Mouse (Mus musculus) layer of hippocampus, adult 8-10 months (tissue): Measurements from ENCODE around the gene Dock1. TPM values are rescaled to one million over a fixed set of nuclear protein-coding genes. Genes with fewer than 3 reads are reported as not detected.

ENCODE experiments used
- DNase-seq, 2 experiments: peaks; one replicate each; pipeline ENCODE4 v3.0.0; 2022; ENCODE audit warnings: low spot score in 2 of 2
- total RNA-seq, 4 experiments: library from RNA; stranded (reverse); gene quantifications; 2 replicates each; pipeline ENCODE4 v1.2.4; 2022

The Dock1 gene
- total RNA-seq, 4 experiments from 2014 or later: 27.5 to 31.6 (median 30.5) TPM

GRCm38 (mm10) chr7:134945925-134946716, 275.7 kb downstream of the Dock1 start:
- no peak for DNase-seq

DNA sequence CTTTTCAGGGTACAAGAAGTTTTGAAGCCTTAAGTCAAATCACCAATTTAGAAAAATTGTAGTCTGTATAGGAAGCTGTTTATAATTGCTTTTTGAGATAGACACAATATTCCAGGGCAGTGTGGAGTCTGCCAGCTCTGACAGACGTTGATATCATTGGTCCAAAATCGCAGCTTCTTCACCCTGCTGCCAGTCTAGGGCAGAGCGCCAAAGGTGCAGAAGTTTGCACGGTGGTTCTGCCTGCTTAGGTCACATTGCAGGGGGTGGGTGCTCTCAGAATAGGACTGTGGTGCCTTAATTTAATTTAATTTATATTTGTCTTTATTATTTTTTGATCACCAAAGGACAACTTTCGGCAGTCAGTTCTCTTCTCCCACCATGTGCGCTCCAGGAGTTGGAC, 288.6 kb downstream of the Dock1 start:
- no peak for DNase-seq

DNA sequence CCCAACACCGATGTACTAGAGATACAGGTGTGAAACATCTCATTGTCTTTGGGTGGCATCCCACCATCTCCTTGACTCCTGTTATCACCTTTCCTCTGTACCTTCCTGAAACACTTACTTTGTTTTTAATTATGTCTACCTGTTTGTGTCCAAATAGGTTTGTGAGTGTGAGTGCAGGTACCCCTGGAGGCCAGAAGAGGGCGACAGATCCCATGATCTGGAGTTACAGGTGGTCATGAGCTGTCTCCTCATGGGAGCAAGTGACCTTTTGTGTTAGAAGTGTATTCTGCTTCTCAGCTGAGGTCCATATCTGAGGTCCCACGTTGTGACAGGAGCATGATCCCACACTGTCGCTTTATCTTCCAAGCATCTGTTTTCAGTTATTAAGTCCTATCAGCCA, 290.4 kb downstream of the Dock1 start:
- DNase-seq: no peak

DNA sequence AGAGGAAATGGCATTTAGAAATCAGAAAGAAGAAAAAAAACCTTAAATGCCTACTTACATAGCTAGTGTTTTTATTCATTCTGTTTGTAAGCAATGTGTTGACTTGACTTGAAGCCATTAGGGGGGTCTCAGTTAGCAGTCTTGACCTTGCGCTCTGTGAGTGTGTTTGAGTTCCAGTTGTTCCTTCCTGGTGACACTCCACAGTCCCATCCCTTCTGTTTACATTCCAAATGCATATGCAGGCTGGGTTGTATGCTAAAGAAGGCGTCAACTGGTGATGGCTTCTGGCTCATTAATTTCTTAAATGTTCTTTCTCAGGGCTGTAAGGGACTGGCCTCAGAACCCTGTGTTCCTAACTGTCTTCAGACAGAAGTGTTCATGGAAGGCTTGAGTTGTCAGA, 291.2 kb downstream of the Dock1 start:
- no peak for DNase-seq

GRCm38 (mm10) chr7:134990244-134990643, 319.8 kb downstream of the Dock1 start:
- DNase-seq: no peak

- DNase-seq: no peak
These were observed 320.5 kb downstream of the Dock1 start for GRCm38 (mm10) chr7:134990911-134991310.

DNA sequence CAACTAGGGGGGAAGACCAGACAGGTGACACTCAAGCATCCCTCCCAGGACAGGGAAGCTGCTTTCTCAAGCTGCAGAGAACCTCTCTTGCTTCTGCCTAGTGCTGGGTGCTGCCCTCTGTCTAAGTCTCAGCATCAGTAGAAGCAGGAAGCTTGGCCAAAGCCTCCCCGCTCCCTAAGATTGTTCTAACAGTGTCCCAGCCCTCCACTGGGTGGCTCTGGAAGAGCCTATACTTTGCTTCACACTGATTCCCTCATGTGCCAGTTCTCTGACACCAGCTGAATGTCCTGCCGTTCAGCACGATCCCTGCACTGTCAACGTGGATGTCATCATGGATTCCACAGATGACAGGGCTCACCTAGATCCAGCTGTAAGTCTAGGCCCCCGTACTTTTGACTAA, 324.5 kb downstream of the Dock1 start:
- no peak for DNase-seq

GRCm38 (mm10) chr7:135002216-135002615, 331.8 kb downstream of the Dock1 start:
- no peak for DNase-seq

DNA sequence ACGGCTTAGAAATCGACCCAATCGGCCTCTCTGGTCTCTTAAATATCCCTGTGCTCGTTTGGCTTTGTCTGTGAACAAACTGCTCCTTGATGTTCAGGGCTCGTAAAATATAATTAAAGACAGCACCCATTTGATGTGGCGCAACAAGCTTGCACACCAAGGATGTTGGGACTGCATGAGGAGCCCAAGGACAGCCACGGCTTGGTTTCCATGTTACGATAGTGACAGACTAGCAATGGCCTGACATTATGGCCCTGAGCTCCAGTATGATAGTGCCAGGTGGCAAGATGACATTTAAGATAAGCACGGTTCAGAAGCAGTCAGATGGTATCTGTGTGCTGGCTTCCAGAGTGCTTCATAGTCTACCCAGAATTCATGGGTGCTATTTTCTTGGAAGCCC, 332.4 kb downstream of the Dock1 start:
- DNase-seq: no peak

DNA sequence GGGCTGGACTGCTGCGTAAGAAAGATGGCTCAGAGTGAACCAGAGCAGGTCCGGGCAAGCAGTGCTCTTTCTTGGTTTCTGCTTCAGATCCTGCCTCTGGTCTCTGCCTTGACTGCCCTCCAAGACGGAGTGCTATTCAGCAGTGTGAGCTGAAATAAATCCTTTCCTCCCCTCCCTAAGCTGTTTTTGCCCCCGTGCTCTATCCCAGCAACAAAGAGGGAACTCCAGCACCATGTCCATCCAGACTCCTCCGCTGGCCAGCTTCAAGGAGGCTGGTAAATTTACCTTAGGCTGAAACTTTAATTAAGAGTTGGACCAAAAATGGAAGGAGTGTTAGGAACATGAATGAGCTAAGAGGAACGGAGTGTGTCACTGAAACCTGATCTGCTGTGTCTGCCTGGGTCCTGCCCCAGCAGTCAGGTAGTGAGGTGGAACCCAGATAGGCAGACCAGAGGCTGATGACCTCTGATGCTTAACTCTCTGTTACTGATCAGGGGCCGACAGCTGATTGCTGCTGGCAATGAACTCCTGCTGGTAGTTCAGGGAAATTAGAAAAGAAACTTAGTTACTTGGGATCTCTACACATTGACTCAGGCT, 335.6 kb downstream of the Dock1 start:
- no peak for DNase-seq

DNA sequence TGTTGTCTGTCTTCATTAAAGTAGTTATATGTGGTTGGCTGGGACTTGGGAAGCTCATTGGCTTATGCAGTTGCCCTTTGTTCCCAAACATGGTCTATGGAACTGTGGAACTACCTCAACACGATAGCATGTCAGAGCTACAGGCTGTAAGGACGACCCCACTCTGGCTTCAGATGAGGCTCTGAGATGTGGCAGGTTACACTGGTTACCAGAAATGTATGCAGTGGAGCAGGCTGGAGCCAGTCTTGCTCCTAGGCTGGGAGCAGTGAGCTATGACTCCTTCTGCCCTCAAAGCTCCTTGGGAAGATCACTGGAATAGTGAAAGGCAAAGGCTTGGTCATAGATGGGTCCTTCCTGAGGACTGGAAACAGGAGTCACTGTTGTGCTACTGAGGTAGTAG, 337.6 kb downstream of the Dock1 start:
- no peak for DNase-seq

- DNase-seq: no peak
These were observed 340.5 kb downstream of the Dock1 start for GRCm38 (mm10) chr7:135010997-135011396.

DNA sequence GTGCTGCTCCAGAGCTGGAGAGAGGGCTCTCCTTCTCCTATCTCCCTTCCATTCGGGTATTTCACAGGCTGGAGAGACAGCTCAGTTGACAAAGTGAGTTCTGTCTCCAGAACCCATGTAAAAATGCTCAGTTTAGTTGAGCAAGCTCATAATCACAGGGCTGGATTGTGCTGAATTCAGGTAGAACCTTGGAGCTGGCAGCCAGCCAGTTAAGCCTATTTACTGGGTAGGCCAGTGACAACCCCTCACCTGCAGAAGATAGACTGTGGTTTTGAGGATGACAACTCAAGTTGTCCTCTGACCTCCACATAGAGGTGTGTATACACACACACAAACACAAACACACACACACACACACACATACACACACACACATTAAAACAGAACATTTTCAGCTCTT, 347.1 kb downstream of the Dock1 start:
- no peak for DNase-seq

DNA sequence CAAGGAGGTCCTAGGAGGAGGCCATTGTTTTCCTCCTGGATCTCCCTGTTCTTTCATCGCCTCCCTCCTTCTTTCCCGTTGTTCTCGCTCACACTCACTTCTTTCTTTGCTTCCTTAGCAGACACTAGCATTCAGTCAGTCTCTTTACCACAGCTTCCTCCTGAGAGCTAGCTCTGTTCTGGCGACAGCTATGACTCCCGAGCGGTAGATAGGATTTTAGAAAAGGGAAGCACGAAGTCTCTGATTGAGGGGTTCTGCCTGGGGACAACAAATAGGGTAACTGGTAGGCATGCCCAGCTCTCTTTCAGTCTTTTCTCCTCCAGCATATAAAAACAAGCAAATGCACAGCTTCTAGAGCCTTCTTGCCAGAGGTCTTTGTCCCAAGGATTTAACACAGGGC, 350.3 kb downstream of the Dock1 start:
- no peak for DNase-seq

DNA sequence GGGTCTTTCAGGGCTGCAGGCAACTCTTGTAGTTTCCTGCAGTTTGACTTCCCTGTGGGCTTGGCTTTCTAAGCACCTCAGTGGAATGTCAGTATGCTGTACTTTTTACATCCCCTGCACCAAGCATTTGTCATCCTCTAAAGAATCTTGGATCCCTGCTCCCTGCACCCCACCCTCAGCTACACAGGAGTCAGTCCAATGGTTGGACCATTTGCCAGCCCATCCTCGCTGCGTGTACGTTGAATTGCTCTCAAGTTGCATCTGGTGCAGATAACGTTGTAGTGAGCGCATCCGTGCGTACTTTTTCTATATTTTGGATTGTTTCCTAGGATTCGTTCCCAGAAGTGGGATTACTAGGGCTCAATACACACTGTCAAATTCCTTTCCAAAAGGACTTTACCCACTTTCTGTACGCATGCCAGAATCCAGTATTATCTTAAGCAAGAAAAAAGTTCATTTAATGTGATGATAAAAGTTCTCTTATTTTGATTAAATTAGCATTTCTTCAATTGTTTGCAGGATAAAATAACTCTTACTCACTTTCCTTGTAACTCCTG, 351.2 kb downstream of the Dock1 start:
- no peak for DNase-seq

- DNase-seq: no peak
These were observed 354.1 kb downstream of the Dock1 start for GRCm38 (mm10) chr7:135024531-135024930.

GRCm38 (mm10) chr7:135028716-135029115, 358.3 kb downstream of the Dock1 start:
- DNase-seq: no peak

- peak in 1 of 2 experiments; percentile 19 for DNase-seq
These were observed 358.7 kb downstream of the Dock1 start for GRCm38 (mm10) chr7:135029136-135029535.

DNA sequence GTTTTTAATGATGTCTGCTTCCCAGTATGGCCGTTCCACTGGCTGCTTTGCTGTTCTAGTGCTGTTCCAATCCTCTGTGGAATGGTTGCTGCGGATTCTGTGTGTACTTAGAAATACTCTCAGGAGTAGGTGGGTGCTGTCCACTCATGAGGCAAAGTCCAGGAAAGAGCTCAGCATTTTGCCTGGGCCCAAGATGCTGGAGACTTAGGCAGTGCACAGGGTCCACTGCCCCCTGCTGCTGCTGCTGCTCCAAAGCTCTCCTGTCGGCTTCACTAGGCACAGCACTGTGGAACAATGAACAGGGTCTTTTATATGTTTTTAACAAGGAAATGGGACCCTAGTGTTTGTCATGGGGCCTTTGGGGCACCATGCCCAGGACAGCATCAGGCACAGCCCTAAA, 361.0 kb downstream of the Dock1 start:
- no peak for DNase-seq

- DNase-seq: no peak
These were observed 364.4 kb downstream of the Dock1 start for GRCm38 (mm10) chr7:135034811-135035210.

DNA sequence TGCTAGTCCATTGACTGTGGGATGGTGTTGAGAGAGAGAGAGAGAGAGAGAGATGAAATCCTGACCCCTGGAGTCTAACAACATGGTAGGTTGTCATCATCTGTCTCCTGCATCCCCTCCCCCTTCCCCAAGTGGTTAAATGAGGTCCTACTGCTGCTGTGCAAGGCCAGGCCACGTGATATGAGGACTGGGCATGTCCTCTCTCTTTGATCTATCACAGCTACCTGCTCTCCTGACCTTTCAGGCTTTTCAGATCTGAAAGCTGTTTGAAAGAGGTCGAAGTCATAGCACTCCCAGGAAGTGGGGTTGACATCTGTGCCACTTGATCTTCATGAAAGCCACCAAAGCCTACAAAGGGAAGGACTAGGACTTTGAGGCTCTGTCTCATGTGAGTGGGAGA, 365.2 kb downstream of the Dock1 start:
- DNase-seq: no peak

GRCm38 (mm10) chr7:135038930-135039329, 368.5 kb downstream of the Dock1 start:
- no peak for DNase-seq
